Mouse (Mus musculus): ENCODE results near the gene Pcgf1. TPM values are rescaled to one million over a fixed set of nuclear protein-coding genes. Genes with fewer than 3 reads are reported as not detected.

Pcgf1 gene
- polyA plus RNA-seq, 1 experiment, result 31.0 TPM

DNA sequence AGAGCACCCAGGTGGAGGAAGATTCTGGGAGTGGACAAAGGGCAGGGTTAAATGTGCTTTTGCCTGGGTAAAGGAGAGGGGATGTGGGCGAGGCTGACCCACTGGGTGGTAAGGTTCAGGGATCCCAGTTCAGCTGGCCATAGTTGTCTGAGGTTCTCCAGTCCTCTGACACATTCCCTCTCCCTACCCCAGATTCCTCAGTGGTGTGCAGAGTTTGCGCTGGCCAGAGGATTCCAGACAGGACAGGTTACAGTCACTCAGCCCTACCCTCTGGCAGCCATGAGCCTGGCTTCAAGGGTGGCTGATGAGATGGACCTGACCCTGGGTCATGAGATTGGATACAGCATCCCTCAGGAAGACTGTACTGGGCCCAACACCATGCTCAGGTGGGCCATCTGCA, 18.9 kb upstream of the Pcgf1 start:
- H3K4me1 ChIP-seq (ENCODE audit: control insufficient read depth, insufficient read depth, low read length), result no peaks in the 10 kb centered on the region
- no peak for TF ChIP-seq CTCF (IDR thresholded peaks at IDR 0.05; ENCODE audit: low read depth, low read length)
- H3K27ac ChIP-seq (ENCODE audit: insufficient read depth, low read depth, low read length), result no peak overlapping the region
- H3K4me3 ChIP-seq (ENCODE audit: insufficient read depth, low read length), result no peak overlapping the region

DNA sequence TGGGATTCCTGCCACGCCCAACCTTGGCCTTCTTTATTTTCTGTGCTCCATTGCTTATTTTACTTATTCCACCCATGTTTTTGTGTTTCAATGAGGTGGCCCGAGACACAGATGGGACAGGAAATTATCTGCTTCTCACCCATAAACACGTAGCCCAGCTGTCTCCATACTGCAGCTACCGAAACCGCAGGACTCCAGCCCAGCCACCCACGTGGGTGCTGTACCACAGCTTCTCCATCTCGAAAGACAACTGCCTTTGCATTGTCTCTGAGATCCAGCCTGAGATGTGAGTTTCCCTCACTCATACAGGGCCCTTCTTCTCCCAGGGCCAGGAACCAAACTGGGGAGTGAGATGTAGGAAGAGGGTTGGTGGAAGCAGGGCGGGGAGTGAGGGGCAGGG, 11.7 kb upstream of the Pcgf1 start:
- Histone ChIP-seq H3K4me3 (ENCODE audit: insufficient read depth, low read length) (no peak overlapping the region), H3K27ac (ENCODE audit: insufficient read depth, low read depth, low read length) (no peak overlapping the region), H3K4me1 (ENCODE audit: control insufficient read depth, insufficient read depth, low read length) (peaks cover 3% of the 10 kb centered on the region; the same call in 1 of the 2 replicates)
- TF ChIP-seq POLR2A (IDR thresholded peaks at IDR 0.05; ENCODE audit: borderline replicate concordance, low read depth, low read length) (no peak), CTCF (IDR thresholded peaks at IDR 0.05; ENCODE audit: low read depth, low read length) (no peak)

DNA sequence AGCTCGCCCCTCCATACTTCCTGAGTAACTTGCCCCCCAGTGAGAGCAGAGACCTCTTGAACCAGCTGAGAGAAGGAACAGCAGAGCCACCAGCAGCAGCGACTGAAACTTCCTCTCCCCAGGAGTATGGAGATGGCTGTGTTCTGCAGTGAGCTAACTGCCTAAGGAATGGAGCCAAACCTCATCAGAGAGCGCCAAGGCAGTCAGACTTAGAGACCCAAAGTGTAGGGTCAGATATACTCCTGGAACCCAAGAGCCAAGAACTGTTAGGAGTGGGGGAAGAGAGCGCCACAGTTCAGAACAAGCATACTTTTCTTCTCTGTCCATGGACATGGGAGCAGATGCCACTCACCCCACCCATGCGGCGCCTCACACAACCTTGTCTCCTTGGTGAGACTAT, 11.2 kb upstream of the Pcgf1 start:
- TF ChIP-seq POLR2A (IDR thresholded peaks at IDR 0.05; ENCODE audit: borderline replicate concordance, low read depth, low read length) (0 out of 2 replicates have a peak, but pooled peaks have one; percentile 37), CTCF (IDR thresholded peaks at IDR 0.05; ENCODE audit: low read depth, low read length) (no peak)
- peaks cover 3% of the 10 kb centered on the region; the same call in 1 of the 2 replicates for H3K4me1 ChIP-seq (ENCODE audit: control insufficient read depth, insufficient read depth, low read length)
- H3K4me3 ChIP-seq (ENCODE audit: insufficient read depth, low read length), result no peak overlapping the region
- H3K27ac ChIP-seq (ENCODE audit: insufficient read depth, low read depth, low read length), result no peak overlapping the region

DNA sequence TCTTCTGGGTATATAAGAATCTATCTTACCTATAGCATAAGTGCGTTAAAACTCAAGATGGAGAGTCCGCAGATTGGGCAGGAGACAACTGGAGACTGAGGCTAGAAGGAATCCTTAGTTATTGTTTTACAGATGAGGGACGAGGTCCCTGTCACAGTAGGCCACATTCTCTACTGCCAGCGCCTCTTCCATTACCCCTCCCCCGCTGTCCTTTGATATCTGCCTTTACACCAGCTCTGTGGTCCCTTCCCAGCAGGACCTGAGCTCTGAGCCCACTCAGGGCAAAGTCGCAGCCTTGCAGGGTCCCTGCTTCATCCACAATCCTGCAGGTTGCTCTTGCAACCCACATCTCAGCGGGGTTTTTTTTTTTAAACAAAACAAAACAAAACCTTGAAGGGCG, 9.4 kb upstream of the Pcgf1 start:
- no peak overlapping the region for H3K4me3 ChIP-seq (ENCODE audit: insufficient read depth, low read length)
- no peak for TF ChIP-seq CTCF (IDR thresholded peaks at IDR 0.05; ENCODE audit: low read depth, low read length)
- no peak for TF ChIP-seq POLR2A (IDR thresholded peaks at IDR 0.05; ENCODE audit: borderline replicate concordance, low read depth, low read length)

DNA sequence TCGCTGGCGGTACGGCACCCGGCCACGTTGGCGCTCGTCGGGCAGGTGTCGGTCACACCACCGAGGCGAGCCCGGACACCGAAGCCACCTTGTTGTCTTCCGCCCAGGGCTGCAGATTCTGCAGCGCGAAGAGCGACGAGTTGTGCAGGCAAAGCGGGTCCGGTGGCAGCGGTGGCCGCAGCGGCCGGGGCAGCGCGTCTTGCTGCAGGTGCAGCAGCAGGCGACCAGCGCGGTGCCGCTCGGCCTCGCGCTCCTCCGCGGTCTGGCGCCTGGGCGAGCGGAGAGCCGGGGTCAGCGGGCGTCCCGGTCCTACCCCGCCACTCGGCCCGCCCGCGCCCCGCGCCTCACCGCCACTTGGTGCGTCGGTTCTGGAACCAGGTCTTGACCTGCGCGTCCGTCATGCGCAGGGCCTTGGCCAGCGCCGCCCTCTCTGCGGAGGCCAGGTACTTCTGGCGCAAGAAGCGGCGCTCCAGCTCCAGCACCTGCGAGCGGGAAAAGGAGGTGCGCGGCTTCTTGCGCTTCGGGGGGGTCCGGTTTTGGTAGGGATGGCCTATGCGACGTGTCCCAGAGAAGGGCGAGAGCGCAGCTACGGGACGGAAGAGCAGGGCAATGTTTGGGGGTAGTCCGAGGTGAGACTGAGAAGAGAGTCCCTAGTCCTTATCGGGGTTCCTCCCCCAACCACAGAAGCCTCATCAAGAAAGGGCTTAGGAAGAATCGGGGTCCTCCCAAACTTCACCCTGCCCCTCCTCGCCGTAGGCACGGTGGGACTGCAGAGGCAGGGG, 8.8 kb upstream of the Pcgf1 start:
- H3K27ac ChIP-seq (ENCODE audit: insufficient read depth, low read depth, low read length), result no peak overlapping the region
- H3K4me1 ChIP-seq (ENCODE audit: control insufficient read depth, insufficient read depth, low read length), result peaks cover 3% of the 10 kb centered on the region; the same call in 1 of the 2 replicates
- no peak for TF ChIP-seq CTCF (IDR thresholded peaks at IDR 0.05; ENCODE audit: low read depth, low read length)
- H3K4me3 ChIP-seq (ENCODE audit: insufficient read depth, low read length), result peak overlapping the region; percentile 27

More for the DNA sequence above, 9.4 kb upstream of the Pcgf1 start:
- H3K4me1 ChIP-seq (ENCODE audit: control insufficient read depth, insufficient read depth, low read length), result peaks cover 3% of the 10 kb centered on the region; the same call in 1 of the 2 replicates
- no peak overlapping the region for H3K27ac ChIP-seq (ENCODE audit: insufficient read depth, low read depth, low read length)

DNA sequence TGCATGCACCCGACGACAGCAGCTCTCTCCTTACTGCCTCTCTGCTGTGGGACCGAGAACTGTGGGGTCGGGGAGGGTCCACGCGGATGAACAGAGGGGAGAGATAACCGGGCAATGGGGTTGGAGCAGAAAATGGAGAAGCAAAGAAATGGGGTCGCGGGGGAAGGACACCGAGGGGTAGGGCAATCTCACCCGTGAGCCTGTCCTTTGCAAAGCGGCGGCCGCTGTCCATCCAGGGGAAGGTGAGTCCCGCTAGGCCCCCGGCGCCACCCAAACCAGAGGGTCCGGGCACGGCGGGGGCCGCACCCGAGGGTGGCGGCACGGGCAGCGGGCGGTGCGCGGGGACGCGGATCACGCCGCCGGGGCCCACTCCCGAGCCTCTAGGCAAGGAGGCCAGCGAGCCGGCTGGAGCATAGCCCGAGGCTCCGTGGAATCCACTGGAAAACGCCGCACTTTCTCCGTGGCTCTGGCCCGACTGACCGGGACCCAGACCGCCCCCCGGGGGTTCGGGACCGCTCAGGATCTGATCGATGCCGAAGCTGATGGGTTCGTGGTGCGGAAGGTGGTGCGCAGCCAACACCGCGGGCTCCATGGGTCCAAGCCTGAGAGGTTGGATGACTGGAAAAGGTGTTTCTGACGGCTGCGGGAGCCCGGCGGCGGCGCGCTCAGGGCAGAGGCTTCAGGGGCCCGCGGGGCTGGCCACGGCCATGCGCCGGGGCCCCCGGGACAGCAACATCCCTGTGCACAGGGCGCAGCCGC, 8.0 kb upstream of the Pcgf1 start:
- peaks cover 3% of the 10 kb centered on the region; the same call in 1 of the 2 replicates for H3K4me1 ChIP-seq (ENCODE audit: control insufficient read depth, insufficient read depth, low read length)
- peak overlapping the region; percentile 27 for H3K4me3 ChIP-seq (ENCODE audit: insufficient read depth, low read length)
- H3K27ac ChIP-seq (ENCODE audit: insufficient read depth, low read depth, low read length), result no peak overlapping the region
- no peak for TF ChIP-seq POLR2A (IDR thresholded peaks at IDR 0.05; ENCODE audit: borderline replicate concordance, low read depth, low read length)
- TF ChIP-seq CTCF (IDR thresholded peaks at IDR 0.05; ENCODE audit: low read depth, low read length), result no peak

DNA sequence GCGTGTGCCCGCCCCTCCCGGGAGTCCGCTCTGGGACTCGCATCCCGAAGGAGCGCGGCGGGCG, 7.6 kb upstream of the Pcgf1 start, which contains the start of gene Tlx2:
Tlx2 (minus strand) TSS at position 47 of the 64 bp plus-strand sequence.
- peaks cover 3% of the 10 kb centered on the region; the same call in 1 of the 2 replicates for H3K4me1 ChIP-seq (ENCODE audit: control insufficient read depth, insufficient read depth, low read length)
- TF ChIP-seq POLR2A (IDR thresholded peaks at IDR 0.05; ENCODE audit: borderline replicate concordance, low read depth, low read length), result no peak
- no peak for TF ChIP-seq CTCF (IDR thresholded peaks at IDR 0.05; ENCODE audit: low read depth, low read length)
- H3K4me3 ChIP-seq (ENCODE audit: insufficient read depth, low read length), result peak within 1 kb of the TSS; percentile 27
- no peak within 1 kb of the TSS for H3K27ac ChIP-seq (ENCODE audit: insufficient read depth, low read depth, low read length)

DNA sequence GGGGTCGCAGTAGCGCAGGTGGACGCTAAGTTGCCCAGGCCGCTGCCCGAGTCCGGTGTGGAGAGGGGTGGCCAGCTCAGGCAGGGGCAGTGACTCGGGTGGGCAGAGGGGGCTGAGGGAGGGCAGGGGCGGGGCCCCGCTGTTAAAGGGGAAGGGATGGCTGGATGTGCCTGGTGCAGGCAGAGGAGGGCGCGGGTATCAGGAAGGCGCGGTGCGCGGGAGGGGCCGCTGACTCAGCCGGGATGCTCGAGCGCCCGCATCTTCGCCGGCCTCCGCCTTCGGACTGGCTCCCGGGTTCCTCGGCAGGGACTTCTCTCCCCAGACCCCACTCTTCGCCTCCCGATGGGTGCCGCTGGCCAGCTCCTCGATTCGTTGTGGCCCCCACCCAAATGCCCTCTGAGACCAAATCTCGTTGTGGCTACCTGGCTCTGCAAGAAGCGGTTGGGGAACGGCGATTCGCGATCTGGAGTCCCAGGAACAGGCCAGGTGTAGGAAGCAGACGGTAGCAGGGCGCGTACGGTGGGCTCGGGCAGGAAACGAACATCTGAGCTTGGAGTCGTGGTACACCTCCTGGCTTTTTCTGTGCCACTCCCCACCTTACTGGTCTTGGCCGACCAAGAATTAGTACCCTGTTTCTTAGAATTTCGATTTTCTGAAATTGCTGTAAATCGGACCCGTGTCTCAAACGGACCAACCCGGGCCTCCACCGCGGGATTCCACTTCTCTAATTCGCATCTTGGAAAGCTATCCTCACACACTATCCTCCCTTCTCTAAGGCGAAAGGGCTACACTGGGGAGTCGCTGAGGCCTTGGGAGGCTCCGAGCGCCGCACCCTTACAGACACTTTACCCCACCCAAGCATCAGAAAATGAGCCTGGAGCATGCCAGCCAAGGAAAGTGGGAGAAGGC, 7.1 kb upstream of the Pcgf1 start:
- TF ChIP-seq POLR2A (IDR thresholded peaks at IDR 0.05; ENCODE audit: borderline replicate concordance, low read depth, low read length) (no peak), CTCF (IDR thresholded peaks at IDR 0.05; ENCODE audit: low read depth, low read length) (no peak)
- Histone ChIP-seq H3K4me3 (ENCODE audit: insufficient read depth, low read length) (peak overlapping the region; percentile 27), H3K27ac (ENCODE audit: insufficient read depth, low read depth, low read length) (no peak overlapping the region), H3K4me1 (ENCODE audit: control insufficient read depth, insufficient read depth, low read length) (peaks cover 3% of the 10 kb centered on the region; the same call in 1 of the 2 replicates)

DNA sequence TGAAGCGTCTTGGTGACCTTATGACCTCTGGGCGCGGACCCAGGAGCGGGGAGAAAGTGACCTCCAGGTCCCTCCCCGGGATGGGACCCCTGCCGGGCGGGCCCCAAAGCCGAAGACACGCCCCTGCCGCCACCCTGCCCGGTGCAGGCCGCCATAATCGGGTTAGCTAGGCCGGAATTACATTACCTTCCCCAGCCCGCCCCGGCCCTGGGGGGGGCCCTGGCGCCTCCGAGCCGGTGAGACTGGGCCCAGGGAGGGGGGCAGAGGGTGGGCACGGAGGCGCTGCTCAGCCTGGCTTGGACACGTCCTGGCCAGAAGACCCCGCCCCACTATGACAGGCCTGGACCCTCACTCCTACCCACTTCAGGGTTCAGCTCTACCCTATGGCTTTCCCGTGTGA, 6.4 kb upstream of the Pcgf1 start:
- no peak overlapping the region for H3K27ac ChIP-seq (ENCODE audit: insufficient read depth, low read depth, low read length)
- TF ChIP-seq POLR2A (IDR thresholded peaks at IDR 0.05; ENCODE audit: borderline replicate concordance, low read depth, low read length) (no peak), CTCF (IDR thresholded peaks at IDR 0.05; ENCODE audit: low read depth, low read length) (no peak)
- H3K4me1 ChIP-seq (ENCODE audit: control insufficient read depth, insufficient read depth, low read length), result peaks cover 3% of the 10 kb centered on the region; the same call in 1 of the 2 replicates
- peak overlapping the region; percentile 27; the same call in 1 of the 2 replicates for H3K4me3 ChIP-seq (ENCODE audit: insufficient read depth, low read length)

Data from bone marrow macrophage, adult 2 months (primary cell).